Mouse (Mus musculus) MEL (cell line): ENCODE results near the gene Cdh13. TPM values are rescaled to one million over a fixed set of nuclear protein-coding genes. Genes with fewer than 3 reads are reported as not detected.

Experiments
- DNase-seq: peaks from one replicate; pipeline ENCODE4 v3.0.0; 2011; ENCODE audit warnings: low read depth, low spot score
- H3K27ac ChIP-seq: 2 replicates; pipeline ENCODE4 v1.5.1; 2012; ENCODE audit warnings: low read depth, mild to moderate bottlenecking, control low read depth, low read length, moderate library complexity; ENCODE audit not compliant: control insufficient read depth
- H3K27me3 ChIP-seq, 2 experiments: fragments of 150-350 bp in 1 of 2; sonication (generic) in 1 of 2; 2 replicates each; pipeline ENCODE4 v1.6.1; 2012; ENCODE audit warnings: low read length in 2 of 2, mild to moderate bottlenecking in 2 of 2, improper control_type of control experiment in 1 of 2, moderate library complexity in 1 of 2; ENCODE audit not compliant: insufficient read depth in 2 of 2, control insufficient read depth in 1 of 2
- H3K36me3 ChIP-seq, 2 experiments: 2 replicates each; pipeline ENCODE4 v1.6.1; 2012 to 2014; ENCODE audit warnings: low read length in 2 of 2, improper control_type of control experiment in 1 of 2, inconsistent platforms in 1 of 2, mild to moderate bottlenecking in 1 of 2; ENCODE audit not compliant: insufficient read depth in 2 of 2, control insufficient read depth in 1 of 2
- H3K4me1 ChIP-seq, 2 experiments: fragments of 150-350 bp in 1 of 2; sonication (generic) in 1 of 2; 2 replicates each; pipeline ENCODE4 v1.6.1; 2012; ENCODE audit warnings: low read length in 2 of 2, improper control_type of control experiment in 1 of 2, mild to moderate bottlenecking in 1 of 2; ENCODE audit not compliant: insufficient read depth in 2 of 2, control insufficient read depth in 1 of 2
- H3K4me3 ChIP-seq, 2 experiments: fragments of 150-350 bp in 1 of 2; sonication (generic) in 1 of 2; 2 replicates each; pipeline ENCODE4 v1.5.1; 2012; ENCODE audit warnings: low read depth in 2 of 2, low read length in 2 of 2, mild to moderate bottlenecking in 2 of 2, moderate library complexity in 2 of 2, control low read depth in 1 of 2, improper control_type of control experiment in 1 of 2; ENCODE audit not compliant: control insufficient read depth in 1 of 2, insufficient read depth in 1 of 2
- H3K79me2 ChIP-seq: 2 replicates; pipeline ENCODE4 v1.6.1; 2012; ENCODE audit warnings: mild to moderate bottlenecking, low read length, moderate library complexity; ENCODE audit not compliant: control insufficient read depth, poor library complexity, insufficient read depth
- H3K9ac ChIP-seq: 2 replicates; pipeline ENCODE4 v1.6.1; 2012; ENCODE audit warnings: low read depth, mild to moderate bottlenecking, control low read depth, low read length, moderate library complexity; ENCODE audit not compliant: control insufficient read depth, poor library complexity, severe bottlenecking
- H3K9me3 ChIP-seq: fragments of 150-350 bp; sonication (generic); replicated peaks from 2 replicates; pipeline ENCODE4 v1.6.1; 2012; ENCODE audit warnings: mild to moderate bottlenecking, low read length, improper control_type of control experiment, moderate library complexity; ENCODE audit not compliant: insufficient read depth
- CHD2 ChIP-seq: IDR thresholded peaks from 2 replicates; pipeline ENCODE4 v1.6.1; 2011; ENCODE audit warnings: low read length, improper control_type of control experiment
- CTCF ChIP-seq, 3 experiments: IDR thresholded peaks in 2 of 3; conservative IDR thresholded peaks in 1 of 3; 2 replicates each; pipeline ENCODE4 v1.5.1; 2011 to 2012; ENCODE audit warnings: low read length in 3 of 3, low read depth in 2 of 3, mild to moderate bottlenecking in 2 of 3, improper control_type of control experiment in 1 of 3, inconsistent platforms in 1 of 3, mixed read lengths in 1 of 3, moderate library complexity in 1 of 3; ENCODE audit not compliant: control insufficient read depth in 1 of 3, insufficient read depth in 1 of 3, poor library complexity in 1 of 3, severe bottlenecking in 1 of 3
- EP300 ChIP-seq, 2 experiments: IDR thresholded peaks; 2 replicates each; pipeline ENCODE4 v1.6.1; 2011; ENCODE audit warnings: improper control_type of control experiment in 2 of 2, low read length in 2 of 2, low read depth in 1 of 2, mild to moderate bottlenecking in 1 of 2
- ETS1 ChIP-seq: IDR thresholded peaks from 2 replicates; pipeline ENCODE4 v1.6.1; 2012; ENCODE audit warnings: low read depth, mild to moderate bottlenecking, inconsistent platforms, low read length, improper control_type of control experiment, moderate library complexity
- GATA1 ChIP-seq: IDR thresholded peaks from 2 replicates; pipeline ENCODE4 v1.6.1; 2011; ENCODE audit warnings: low read depth, low read length, improper control_type of control experiment
- HCFC1 ChIP-seq: IDR thresholded peaks from 2 replicates; pipeline ENCODE4 v1.6.1; 2012; ENCODE audit warnings: low read depth, mild to moderate bottlenecking, inconsistent platforms, low read length, improper control_type of control experiment, moderate library complexity
- JUND ChIP-seq: IDR thresholded peaks from 2 replicates; pipeline ENCODE4 v1.6.1; 2011; ENCODE audit warnings: low read depth, mild to moderate bottlenecking, improper control_type of control experiment, low read length
- MEF2A ChIP-seq: IDR thresholded peaks from 2 replicates; pipeline ENCODE4 v1.6.1; 2014; ENCODE audit warnings: low read depth, mild to moderate bottlenecking, inconsistent platforms, low read length, improper control_type of control experiment; ENCODE audit not compliant: poor library complexity, insufficient replicate concordance, severe bottlenecking; ENCODE audit errors: extremely low read depth
- MYB ChIP-seq: IDR thresholded peaks from 2 replicates; pipeline ENCODE4 v1.6.1; 2011; ENCODE audit warnings: mild to moderate bottlenecking, low read depth, low read length, improper control_type of control experiment
- MYC ChIP-seq: IDR thresholded peaks from 2 replicates; pipeline ENCODE4 v1.6.1; 2011; ENCODE audit warnings: low read depth, mild to moderate bottlenecking, low read length, improper control_type of control experiment, moderate library complexity
- NRF1 ChIP-seq: IDR thresholded peaks from 2 replicates; pipeline ENCODE4 v1.6.1; 2014; ENCODE audit warnings: low read depth, mild to moderate bottlenecking, inconsistent platforms, low read length, improper control_type of control experiment, moderate library complexity; ENCODE audit not compliant: poor library complexity, insufficient read depth, severe bottlenecking
- POLR2A ChIP-seq, 2 experiments: IDR thresholded peaks; 2 replicates each; pipeline ENCODE4 v1.6.1; 2011 to 2012; ENCODE audit warnings: low read length in 2 of 2, mild to moderate bottlenecking in 2 of 2, control low read depth in 1 of 2, improper control_type of control experiment in 1 of 2, low read depth in 1 of 2, moderate library complexity in 1 of 2; ENCODE audit not compliant: control insufficient read depth in 1 of 2, insufficient read depth in 1 of 2, poor library complexity in 1 of 2
- POLR2AphosphoS2 ChIP-seq: IDR thresholded peaks from 2 replicates; pipeline ENCODE4 v1.6.1; 2011; ENCODE audit warnings: low read length, improper control_type of control experiment
- POLR2AphosphoS5 ChIP-seq: IDR thresholded peaks from 2 replicates; pipeline ENCODE4 v1.6.1; 2012; ENCODE audit warnings: low read depth, borderline replicate concordance, mild to moderate bottlenecking, inconsistent platforms, low read length, moderate library complexity, mixed read lengths
- RAD21 ChIP-seq: IDR thresholded peaks from 2 replicates; pipeline ENCODE4 v1.6.1; 2011; ENCODE audit warnings: mild to moderate bottlenecking, low read depth, low read length, improper control_type of control experiment
- SIN3A ChIP-seq: IDR thresholded peaks from 2 replicates; pipeline ENCODE4 v1.6.1; 2012; ENCODE audit warnings: low read length, improper control_type of control experiment, inconsistent platforms
- TBP ChIP-seq: IDR thresholded peaks from 2 replicates; pipeline ENCODE4 v1.8.0; 2011; ENCODE audit warnings: low read depth, low read length, improper control_type of control experiment
- TCF12 ChIP-seq: IDR thresholded peaks from 2 replicates; pipeline ENCODE4 v1.6.1; 2014; ENCODE audit warnings: low read depth, mild to moderate bottlenecking, inconsistent platforms, low read length, improper control_type of control experiment, moderate library complexity
- UBTF ChIP-seq: IDR thresholded peaks from 2 replicates; pipeline ENCODE4 v1.6.1; 2012; ENCODE audit warnings: low read depth, mild to moderate bottlenecking, inconsistent platforms, low read length, improper control_type of control experiment, moderate library complexity, borderline replicate concordance; ENCODE audit not compliant: insufficient read depth
- USF1 ChIP-seq: IDR thresholded peaks from 2 replicates; pipeline ENCODE4 v1.6.1; 2014; ENCODE audit warnings: low read depth, mild to moderate bottlenecking, inconsistent platforms, low read length, improper control_type of control experiment, moderate library complexity
- USF2 ChIP-seq, 2 experiments: IDR thresholded peaks; 2 replicates each; pipeline ENCODE4 v1.6.1; 2011 to 2012; ENCODE audit warnings: improper control_type of control experiment in 2 of 2, low read length in 2 of 2, borderline replicate concordance in 1 of 2, inconsistent platforms in 1 of 2, low read depth in 1 of 2, mild to moderate bottlenecking in 1 of 2; ENCODE audit not compliant: insufficient read depth in 1 of 2
- ZC3H11A ChIP-seq: IDR thresholded peaks from 2 replicates; pipeline ENCODE4 v1.6.1; 2012; ENCODE audit warnings: low read depth, mild to moderate bottlenecking, inconsistent platforms, low read length, improper control_type of control experiment
- ZNF384 ChIP-seq: IDR thresholded peaks from 2 replicates; pipeline ENCODE4 v1.6.1; 2012; ENCODE audit warnings: low read depth, mild to moderate bottlenecking, inconsistent platforms, low read length, improper control_type of control experiment
- polyA plus RNA-seq, 2 experiments: library from polyadenylated mRNA; stranded (reverse) in 1 of 2; unstranded in 1 of 2; fragments of >175 nt in 1 of 2; fragments of >200 nt in 1 of 2; gene quantifications; 2 replicates each; pipeline versions ENCODE4 v1.2.1 to v1.2.4; 2012; ENCODE audit warnings: low replicate concordance in 2 of 2, low read depth in 1 of 2; ENCODE audit not compliant: insufficient read length in 2 of 2, insufficient read depth in 1 of 2, missing spikeins in 1 of 2
- total RNA-seq: library from RNA; depleted of rRNA; stranded (reverse); fragments of 300-350 nt; gene quantifications from 2 replicates; pipeline ENCODE4 v1.2.3, GENCODE M21; 2012

Gene Cdh13
- total and polyA plus RNA-seq, 3 experiments, result not detected

GRCm38 (mm10) chr8:118249319-118249718 is 34.2 kb upstream of the Cdh13 start:
- no peaks in the 10 kb centered on the region for H3K9me3 ChIP-seq
- no peak overlapping the region for H3K27ac ChIP-seq
- no peaks in the 10 kb centered on the region for H3K79me2 ChIP-seq
- TF ChIP-seq JUND (no peak), ETS1 (no peak), CTCF (IDR thresholded peaks at IDR 0.05 in 2 of 3, conservative IDR thresholded peaks at IDR 0.05 in 1 of 3; ENCODE audit: control insufficient read depth in 1 of 3, insufficient read depth in 1 of 3, low read depth in 2 of 3, low read length in 3 of 3, poor library complexity in 1 of 3, severe bottlenecking in 1 of 3) (no peak), POLR2AphosphoS2 (no peak), MYC (no peak), SIN3A (no peak), ZNF384 (no peak), MEF2A (no peak)
- TF ChIP-seq, all 39 proteins: peak for 0
- no peaks in the 10 kb centered on the region for H3K4me1 ChIP-seq
- DNase-seq, result no peak
- H3K9ac ChIP-seq, result no peak overlapping the region
- no peaks in the 10 kb centered on the region for H3K36me3 ChIP-seq
- no peak overlapping the region for H3K4me3 ChIP-seq
- H3K27me3 ChIP-seq, result no peaks in the 10 kb centered on the region

- no peak overlapping the region for H3K9ac ChIP-seq
- no peak for DNase-seq
- TF ChIP-seq TCF12 (no peak), HCFC1 (no peak), CTCF (IDR thresholded peaks at IDR 0.05 in 2 of 3, conservative IDR thresholded peaks at IDR 0.05 in 1 of 3; ENCODE audit: control insufficient read depth in 1 of 3, insufficient read depth in 1 of 3, low read depth in 2 of 3, low read length in 3 of 3, poor library complexity in 1 of 3, severe bottlenecking in 1 of 3) (no peak), ZC3H11A (no peak), POLR2A (IDR thresholded peaks at IDR 0.05; ENCODE audit: control insufficient read depth in 1 of 2, insufficient read depth in 1 of 2, low read depth in 1 of 2, low read length in 2 of 2, poor library complexity in 1 of 2) (no peak), TBP (no peak), CHD2 (no peak), RAD21 (no peak), POLR2AphosphoS5 (no peak), UBTF (no peak), USF2 (IDR thresholded peaks at IDR 0.05; ENCODE audit: borderline replicate concordance in 1 of 2, insufficient read depth in 1 of 2, low read depth in 1 of 2, low read length in 2 of 2) (no peak), MEF2A (no peak), EP300 (IDR thresholded peaks at IDR 0.05; ENCODE audit: low read depth in 1 of 2, low read length in 2 of 2) (no peak), SIN3A (no peak), MYB (no peak), POLR2AphosphoS2 (no peak), GATA1 (no peak), USF1 (no peak), NRF1 (no peak), MYC (no peak)
- H3K4me3 ChIP-seq, result no peak overlapping the region
- H3K27ac ChIP-seq, result no peak overlapping the region
- no peaks in the 10 kb centered on the region for H3K27me3 ChIP-seq
- H3K4me1 ChIP-seq, result no peaks in the 10 kb centered on the region
- H3K9me3 ChIP-seq, result no peaks in the 10 kb centered on the region
- H3K36me3 ChIP-seq, result no peaks in the 10 kb centered on the region
- H3K79me2 ChIP-seq, result no peaks in the 10 kb centered on the region
Observed at GRCm38 (mm10) chr8:118249923-118250322, 33.6 kb upstream of the Cdh13 start.
